Mouse (Mus musculus) kidney, postnatal 10 days (tissue): ENCODE data around the gene Hectd1.
A peak's percentile ranks its signal among the peaks of the same experiment; 100 is the strongest.

Source experiments
- DNase-seq: peaks from one replicate; pipeline ENCODE4 v3.0.0; 2021; ENCODE audit warnings: mixed read lengths

Gene Hectd1

DNA sequence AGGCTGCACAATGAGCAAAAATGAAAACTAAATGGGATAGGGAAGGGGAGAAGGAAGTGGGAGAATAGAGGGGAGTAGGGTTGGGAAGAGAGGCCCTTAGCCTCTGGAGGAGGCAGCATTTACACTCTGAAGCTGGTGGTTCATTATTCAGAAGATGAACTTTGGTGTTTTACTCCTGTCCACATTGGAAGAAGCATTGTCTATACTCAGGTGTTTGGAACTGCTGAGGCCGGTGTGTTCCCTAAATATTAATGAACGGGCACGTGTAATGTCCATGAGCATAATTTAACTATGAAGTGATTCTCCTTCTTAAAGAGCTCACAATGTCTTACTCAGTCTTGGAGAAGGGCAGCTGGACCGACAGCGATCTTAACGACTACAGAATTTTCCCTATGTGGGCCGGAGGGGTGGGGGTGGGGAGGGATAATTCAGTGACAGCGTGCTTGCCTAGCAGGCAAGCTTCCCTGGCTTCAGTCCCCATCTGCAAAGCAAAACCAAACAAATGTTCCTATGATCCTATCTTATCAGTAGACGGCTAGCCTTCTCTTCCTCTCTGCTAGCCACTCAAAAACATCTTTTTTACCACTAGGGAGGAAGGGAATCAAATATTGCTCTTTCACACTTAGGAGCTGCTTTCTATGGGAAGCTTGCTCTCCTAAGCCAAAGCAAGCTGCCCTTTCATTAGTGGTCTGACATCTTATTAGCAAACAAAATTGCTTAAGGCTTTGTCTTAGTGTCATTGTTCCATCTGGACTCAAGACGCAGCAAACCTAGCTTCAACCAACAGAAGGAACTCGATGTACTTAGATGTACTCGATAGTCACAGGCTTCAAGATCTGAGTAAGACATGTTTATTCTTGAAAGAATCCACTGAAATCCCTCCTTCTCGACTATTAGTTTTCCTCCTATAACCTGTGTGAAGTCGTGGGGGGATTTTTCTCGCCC, 14.5 kb upstream of the Hectd1 start:
- no peak for DNase-seq

DNA sequence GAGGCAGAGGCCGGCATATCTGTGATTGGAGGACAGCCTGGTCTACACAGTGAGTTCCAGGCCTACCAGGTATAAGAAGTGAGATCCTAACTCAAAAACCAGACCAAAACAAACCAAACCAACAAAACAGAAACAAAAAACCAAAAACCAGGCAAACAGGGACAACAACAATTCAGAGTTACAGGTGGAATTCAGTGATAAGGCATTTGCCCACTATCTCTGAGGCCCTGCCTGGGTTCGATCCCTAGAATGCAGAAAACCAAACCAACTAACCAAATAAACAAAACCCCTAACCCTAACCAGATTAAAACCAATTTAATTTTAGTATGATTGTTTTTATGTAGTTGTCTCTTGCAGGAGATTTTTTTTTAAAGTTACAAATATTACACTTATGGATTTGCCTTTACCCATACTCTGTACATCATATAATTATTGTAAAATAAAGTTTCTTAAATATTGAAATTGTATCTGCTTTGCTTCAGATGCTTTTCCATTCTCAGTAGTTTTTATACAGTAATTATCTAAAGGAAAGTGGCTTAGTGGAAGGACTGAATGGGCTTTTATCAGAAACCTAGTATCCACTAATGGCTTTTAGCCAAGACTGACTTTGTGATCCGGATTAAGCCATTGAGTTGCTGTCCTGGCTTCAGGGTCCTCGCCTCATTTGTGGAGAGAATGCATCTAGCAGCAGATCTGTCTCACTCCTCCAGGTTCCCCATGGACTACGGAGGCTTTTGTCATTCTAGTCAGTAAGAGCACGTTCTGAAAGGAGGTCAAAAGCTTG, 12.9 kb upstream of the Hectd1 start:
- no peak for DNase-seq

DNA sequence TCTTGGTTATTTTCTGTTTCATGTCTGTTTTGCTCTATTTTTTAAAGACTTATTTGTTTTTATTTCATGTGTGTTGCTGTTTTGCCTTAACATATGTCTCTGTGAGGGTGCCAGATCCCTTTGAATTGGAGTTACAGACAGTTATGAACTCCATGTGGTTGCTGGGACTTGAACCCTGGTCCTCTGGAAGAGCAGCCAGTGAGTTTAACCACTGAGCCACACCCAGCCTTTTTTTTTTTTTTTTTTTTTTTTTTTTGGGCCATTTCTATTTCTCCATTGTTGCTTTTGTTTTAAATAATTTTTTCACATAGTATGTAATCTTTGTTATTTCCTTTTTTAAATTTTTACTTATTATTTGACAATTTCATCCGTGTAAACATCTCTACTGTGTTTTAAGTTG, 10.5 kb upstream of the Hectd1 start:
- DNase-seq = no peak

DNA sequence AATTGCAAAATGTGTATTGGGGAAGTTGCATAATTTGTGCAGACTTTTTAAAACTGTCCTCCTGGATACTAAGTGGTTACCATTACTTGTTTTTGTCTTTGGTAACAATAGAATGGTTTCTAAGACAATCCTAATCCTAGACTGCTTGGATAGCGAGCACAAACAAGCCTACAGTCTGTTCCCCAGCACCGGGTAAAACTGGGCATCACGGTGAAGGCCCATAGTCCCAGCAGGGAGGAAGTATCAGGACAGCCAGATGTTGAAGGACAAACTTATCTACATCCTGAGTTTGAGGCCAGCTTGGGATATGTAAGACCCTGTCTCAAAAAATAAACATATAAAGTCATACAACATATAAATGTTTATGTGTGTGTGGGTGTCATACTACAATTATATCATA, 5.9 kb upstream of the Hectd1 start:
- DNase-seq = no peak

DNA sequence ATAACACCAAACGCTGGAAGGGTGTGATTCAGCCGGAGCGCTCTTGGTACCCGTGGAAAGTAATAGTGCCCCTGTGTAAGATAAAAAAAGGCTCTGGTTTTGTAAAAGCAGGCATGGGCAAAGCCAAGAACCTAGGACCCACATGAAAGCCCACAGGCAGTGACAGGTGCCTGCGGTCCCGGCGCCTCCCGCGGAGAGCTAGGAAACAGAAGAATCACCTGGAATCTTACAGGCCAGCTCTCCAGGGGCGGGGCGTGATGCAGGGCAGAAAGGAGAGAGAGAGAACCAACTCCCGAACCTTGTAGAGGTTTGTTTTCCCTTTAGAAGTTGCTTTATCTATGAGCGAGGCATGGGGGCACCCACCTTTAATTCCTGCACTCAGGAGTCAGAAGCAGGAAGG, 2.6 kb upstream of the Hectd1 start:
- no peak for DNase-seq

DNA sequence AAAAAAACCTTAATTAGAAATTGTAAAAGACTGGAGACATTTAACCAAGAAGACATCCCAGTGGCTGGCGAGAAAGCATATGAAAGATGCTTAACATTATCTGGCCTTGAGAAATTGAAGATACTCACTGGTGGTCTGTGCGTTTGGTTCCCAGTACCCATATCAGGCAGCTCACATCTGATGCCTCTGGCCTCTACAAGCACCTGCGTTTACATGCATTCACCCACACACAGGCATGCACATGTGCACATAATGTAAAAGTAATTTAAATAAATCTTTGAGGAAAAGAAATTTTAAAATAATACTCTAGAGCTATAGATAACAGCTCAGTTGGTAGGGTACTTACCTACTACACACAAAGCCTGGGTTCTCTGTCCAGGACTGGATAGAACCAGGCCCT, 2.0 kb upstream of the Hectd1 start:
- DNase-seq = no peak

DNA sequence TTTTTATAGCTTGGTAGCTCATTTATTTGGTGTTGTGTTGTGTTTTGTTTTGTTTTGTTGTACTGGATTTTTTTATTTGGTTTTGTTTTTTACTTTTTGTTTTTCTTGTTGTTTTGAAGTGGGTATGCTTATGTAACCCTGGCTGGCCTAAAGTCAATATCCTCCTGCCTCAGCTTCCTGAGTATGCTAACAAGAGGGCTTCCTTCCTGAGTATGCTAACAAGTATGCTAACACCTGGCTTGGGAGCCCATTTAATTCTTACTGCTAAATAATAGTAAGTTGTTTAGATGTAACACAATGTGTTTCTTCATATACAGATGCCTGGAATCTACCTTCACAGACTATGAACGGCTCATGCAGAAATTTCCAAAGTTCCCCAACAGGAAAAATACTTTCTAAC, 1.3 kb upstream of the Hectd1 start:
- DNase-seq = no peak

DNA sequence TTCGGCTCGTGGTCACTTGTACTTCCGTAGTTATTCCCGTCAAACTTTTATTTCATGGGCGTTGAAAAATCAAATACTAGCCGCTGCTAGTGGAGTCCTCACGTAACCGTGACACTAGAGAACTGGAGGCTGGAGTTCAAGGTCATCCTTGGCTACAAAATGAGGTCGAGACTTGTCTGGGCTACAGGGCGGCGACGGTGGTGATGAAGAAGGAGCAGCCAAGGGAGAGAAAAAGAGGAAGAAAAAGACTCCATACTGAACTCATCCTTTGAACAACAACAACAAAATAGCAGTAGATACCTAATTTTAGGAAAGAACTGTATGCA, 704 bp upstream of the Hectd1 start:
- no peak for DNase-seq

DNA sequence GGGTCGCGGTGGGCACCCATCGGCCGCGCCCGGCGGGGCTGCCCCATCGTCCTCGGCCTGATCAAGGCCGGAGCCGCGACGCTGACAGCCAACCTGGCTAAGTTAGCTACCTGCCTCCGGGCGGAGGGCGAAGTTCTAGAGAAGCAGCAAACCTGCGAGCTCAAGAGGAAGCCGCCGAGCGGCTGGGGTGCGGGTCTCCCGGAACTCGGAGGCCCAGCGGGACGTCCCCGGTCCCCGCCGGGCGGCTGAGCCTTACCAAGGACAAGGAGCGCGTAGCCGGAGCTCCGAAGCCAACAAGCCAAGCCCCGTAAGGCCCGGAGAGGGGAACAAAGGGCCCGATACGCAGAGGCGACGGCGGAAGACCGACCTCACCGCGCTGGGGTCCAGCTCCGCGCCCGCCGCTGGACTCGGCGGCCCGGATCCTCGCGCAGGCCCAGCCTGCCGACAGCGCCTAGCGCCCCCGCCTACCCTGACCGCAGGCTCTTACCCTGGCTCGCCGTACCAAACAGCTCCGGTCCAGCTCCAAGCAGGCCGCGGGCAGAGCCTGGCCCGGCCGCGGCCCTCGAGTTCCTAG, 533 bp downstream of the Hectd1 start:
- DNase-seq = peak; percentile 76

DNA sequence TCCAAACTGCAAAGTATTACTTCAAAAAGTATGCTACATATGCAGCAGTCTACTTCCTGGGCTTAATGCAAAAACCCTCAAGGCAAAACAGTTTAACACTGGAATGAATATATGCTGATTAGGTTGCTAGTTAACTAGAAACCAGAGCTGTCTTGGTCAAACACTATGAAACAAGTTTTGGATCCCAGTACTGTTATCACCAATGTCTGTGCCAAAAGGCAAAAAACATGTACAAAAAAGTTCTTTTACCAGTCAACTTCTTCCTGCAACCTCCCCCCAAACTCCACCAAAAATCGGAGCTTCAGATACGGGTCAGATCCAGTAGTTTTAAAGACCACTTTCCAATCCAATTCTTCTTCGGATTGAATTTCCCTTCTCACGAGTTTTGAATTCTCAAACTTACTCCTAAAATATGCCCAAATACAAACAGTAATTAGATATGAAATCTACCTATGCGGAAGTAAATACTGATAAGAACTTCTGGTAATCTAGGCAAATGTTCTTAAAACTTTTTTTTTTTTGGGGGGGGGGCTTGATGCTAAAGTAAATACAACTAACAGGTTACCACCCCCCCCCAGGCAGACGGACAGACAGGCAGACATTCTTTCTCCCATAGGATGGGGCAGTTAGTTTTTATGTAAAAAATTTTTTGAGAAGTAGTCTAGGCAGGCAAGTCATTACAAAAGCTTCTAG, 1.2 kb downstream of the Hectd1 start:
- no peak for DNase-seq

DNA sequence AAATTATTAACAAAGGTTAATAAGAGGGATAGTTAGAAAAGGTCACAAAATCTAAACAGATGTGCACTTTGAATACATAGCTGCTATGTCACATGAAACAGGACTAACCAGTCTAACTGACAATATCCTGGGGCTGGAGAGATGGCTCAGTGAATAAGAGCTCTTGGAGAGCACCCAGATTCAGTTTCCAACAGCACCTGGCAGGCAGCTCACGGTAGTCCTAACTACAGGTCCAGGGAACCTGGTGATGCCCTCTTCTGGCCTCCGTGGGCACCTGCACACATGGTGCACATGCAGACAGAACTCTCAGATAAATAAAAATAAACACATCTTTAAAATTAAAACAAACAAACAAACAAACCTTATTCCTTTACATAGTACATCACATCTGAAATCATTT, 4.0 kb downstream of the Hectd1 start:
- no peak for DNase-seq

DNA sequence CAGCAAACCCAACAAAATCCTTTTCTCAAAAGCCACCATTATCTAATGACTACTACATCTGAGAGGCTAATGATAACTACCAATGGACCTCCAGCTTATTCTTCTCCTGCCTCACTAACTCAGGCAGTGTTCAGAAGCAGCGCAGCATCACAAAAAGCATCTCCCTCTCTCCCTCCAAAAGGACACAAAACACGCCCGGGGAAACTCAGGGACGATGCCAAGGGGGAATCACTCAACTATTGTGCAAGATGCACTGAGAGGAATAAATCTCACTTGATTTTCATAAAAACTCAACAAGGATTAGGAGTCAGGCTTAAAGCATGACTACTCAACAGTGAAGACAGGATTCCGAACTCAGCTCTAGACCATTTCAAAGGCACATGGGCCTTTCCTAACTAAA, 6.0 kb downstream of the Hectd1 start:
- DNase-seq = no peak

DNA sequence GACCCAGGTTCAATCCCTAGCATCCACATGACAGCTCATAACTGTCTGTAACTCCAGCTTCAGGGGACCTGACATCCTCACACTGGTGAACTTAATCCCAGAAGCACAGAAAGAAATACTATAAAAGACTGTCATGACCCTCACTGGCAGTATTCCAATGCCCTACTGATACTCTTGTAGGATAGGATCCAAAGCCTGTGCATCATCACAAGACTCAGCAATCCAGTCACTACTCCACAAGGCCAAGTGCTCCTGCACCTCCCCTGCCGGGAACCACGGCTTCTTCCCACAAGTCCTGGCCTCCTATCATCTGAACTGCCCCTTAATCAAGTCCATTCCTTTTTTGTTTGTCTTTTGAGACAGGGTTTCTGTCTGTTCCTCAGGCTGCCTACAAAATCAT, 6.5 kb downstream of the Hectd1 start:
- DNase-seq = no peak

DNA sequence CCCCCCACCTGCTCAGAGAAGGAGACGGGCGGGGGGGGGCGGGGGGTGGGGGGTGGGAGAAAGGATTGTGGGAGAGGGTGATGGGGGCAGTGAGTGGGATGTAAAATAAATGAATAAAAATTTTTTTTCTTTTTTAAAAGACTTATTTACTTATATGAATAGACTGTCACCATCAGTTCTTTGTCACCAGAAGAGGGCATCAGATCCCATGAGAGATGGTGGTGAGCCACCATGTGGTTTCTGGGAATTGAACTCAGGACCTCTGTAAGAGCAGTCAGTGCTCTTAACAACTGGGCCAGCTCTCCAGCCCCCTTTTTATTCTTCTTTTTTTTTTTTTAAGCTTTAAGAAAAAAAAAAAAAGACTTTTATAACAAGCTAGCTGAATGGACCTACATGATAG, 7.1 kb downstream of the Hectd1 start:
- DNase-seq = no peak

DNA sequence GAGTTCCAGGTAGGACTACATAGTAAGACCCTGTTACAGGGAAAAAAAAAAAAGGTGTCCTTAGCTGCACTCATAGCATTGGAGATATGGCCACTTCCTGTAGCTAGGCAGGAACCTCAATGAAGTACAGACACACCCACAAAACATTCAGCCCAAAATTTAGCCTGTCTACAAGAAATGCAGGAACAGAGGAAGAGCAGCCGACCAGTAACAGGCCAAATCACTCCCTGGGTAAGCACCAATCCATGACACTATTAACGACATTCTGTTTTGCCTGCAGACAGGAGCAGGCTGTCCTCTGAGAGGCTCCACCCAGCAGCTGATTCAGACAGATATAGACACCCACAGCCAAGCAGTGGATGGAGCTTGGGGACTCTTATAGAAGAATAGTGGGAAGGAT, 8.1 kb downstream of the Hectd1 start:
- peak; percentile 22 for DNase-seq

DNA sequence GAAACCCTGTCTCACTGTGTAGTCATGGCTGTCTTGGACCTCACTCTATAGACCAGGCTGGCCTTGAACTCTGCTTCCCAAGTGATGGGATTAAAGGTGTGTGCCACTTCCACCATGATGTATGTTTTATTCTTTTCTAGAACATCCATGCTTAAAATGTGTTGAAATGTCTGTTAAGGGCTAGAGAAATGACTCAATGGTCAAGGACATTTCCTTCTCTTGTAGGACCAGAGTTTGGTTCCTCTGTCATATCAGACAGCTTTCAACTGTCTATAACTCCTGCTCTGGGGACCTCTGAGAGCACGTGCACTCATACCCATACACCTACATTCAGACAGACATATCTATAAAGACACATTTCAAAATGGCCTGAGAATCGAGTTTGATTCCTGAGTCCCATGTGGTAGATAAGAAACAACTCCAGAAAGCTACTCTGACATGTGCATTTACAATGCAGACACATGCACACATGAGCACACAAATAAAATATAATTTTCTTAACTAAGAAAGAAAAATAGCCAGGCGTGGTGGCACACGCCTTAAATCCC, 9.3 kb downstream of the Hectd1 start:
- DNase-seq = no peak

DNA sequence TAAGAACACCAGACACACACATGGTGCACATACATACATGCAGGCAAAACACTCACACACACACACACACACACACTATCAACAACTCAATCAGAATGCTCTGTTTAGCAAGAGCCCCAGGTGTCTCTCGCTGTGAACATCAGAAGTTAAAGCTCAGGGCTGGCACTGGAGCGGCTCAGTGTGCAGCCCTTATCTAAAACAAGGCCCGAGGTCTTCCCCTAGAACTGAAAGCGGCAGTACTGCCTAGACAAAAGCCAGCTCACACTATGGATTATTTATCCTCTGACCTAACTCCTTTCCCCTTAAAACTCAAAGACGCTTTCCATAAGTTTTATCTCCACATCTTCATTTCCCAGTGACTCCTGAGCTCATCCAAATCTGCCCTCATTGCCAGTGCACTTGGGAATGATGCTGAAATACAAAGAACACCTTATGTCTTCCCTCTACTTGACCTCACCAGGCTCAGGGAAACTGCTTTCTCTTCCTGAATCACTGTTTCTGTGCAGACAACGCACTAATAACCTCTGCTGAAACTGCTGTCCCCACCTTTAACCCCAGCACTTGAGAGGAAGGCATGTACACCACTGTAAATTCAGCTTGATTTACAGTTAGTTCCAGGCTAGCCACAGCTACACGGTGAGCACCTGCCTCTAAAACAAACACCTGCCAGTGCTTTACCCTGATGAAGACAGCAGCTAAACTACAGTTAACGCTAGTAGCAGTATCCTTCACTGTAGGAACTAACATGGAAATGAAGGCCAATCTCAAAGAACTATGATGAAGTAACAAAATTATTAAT, 11.3 kb downstream of the Hectd1 start:
- DNase-seq = no peak

DNA sequence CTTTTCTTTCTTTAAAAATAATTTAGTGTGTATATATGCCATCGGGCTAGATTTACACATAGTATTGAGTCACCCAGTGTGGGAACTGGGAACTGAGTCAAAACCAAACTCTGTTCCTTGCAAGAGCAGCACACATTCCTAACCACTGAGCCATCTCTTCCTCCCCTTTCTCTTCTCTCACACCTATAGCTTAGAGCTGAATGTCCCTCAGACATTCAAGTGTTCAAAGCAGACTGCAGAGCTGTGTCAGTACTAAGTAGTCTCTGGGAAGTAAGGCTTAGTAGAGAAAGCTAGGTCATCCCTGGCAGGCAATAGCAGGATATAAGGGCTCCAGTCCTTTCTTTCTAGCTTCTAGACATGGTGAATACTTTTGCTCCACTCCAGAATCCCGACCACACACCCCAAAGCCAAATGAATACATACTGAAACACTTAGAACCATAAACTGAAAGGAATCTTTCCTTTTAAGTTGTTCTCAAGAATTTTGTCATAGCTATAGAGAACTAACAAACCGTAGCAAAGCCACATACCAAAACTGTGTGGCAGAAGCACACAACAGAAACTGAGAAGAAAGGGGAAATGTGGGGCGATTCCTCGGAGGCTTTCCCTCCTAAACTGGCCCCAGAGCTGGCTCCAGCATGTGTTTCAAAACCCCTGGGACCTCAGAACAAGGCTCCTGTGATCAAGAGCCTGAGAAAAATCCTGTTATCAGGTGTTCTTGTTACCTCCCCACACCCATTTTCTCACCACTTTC, 17.8 kb downstream of the Hectd1 start:
- no peak for DNase-seq

DNA sequence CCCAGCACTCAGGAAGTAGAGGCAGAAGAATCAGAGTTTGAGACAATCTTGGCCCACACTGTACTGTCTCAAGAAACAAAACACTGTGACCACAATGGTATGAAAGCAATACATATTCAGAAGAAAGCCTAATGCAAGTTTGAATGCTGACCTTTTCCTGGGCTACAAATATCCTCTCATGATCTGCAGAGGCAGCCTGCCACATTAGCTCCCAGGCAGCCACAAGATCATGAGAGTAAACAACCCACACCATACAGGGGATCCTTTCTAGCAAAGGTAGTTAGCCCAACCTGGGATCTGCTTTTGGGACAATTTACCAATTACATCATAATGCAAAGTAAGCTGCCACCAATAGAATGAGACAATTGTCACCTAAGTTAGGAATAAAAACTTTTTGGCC, 18.8 kb downstream of the Hectd1 start:
- no peak for DNase-seq

DNA sequence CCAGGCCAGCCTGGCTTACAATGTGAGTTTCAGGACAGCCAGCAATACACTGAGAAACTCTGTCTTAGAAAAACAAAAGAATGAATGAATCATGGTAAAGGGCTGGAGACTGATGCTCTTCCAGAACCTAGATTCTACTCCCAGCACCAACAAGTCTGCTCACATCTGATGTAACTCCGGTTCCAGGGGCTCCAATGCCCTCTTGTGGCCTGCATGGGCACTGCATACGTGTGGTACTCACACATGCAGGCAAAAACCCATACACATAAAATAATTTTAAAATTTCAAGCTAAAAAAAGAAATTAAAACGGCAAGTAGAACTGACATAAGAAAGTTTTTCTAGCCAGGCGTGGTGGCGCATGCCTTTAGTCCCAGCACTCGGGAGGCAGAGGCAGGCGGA, 44.5 kb downstream of the Hectd1 start:
- DNase-seq = peak; percentile 22

DNA sequence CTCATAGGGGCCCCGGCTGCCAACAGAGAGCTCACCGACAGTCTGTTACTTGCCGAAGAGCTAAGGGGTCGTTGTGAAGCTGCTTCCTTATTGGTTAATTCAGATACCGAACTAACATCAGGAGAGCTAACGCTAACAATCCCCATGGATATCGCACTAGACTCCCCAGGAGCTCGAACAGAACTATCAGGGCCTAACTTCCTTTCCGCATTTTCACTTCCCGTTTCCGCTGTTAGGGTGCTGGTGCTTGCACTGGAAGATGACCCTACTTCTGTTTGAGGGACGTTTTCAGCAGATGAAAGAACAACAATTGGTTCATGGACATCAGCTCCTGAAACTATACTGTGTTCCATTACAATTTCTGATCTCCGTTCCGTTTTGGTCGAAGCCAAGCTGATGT, 60.6 kb downstream of the Hectd1 start:
- no peak for DNase-seq
